Mouse (Mus musculus): ENCODE data around the gene Cpm. TPM values are rescaled to one million over a fixed set of nuclear protein-coding genes. Genes with fewer than 3 reads are reported as not detected.

The Cpm gene
- total and polyA plus RNA-seq, 2 experiments = 0.80 to 1.4 TPM

DNA sequence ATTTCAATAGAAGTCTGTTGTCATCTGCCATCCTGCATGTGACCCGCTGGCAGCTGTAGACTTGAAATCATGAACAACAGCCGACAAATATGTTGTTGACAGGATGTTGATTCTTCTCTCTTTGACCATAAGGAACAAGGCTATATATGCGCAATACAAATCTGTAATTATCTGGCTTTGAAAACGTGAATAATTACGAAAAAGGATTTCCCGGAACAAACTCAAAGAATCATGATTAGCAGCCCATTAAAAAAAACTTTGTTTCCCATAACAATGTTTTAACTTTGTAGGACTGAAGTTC is 27.3 kb downstream of the Cpm start:
- no peak for TF ChIP-seq POLR2A (IDR thresholded peaks at IDR 0.05; ENCODE audit: extremely low read depth, insufficient read depth, low read length)
- no peak for TF ChIP-seq CTCF (IDR thresholded peaks at IDR 0.05; ENCODE audit: low read depth, low read length)
- H3K9ac ChIP-seq (ENCODE audit: low read depth, low read length) = no peak overlapping the region
- H3K79me2 ChIP-seq (ENCODE audit: control insufficient read depth, insufficient read depth, low read length) = no peaks in the 10 kb centered on the region
- no peaks in the 10 kb centered on the region for H3K27me3 ChIP-seq (ENCODE audit: control insufficient read depth, insufficient read depth, low read length)
- WGBS = 84% methylated on average over 6 of the region's 6 CpGs
- DNase-seq (ENCODE audit: extremely low read depth, low read depth, low spot score) = no peak
- no peak overlapping the region for H3K4me3 ChIP-seq (ENCODE audit: insufficient read depth, low read depth, low read length)
- H3K4me1 ChIP-seq (ENCODE audit: control insufficient read depth, insufficient read depth, low read length) = peaks cover 5% of the 10 kb centered on the region
- H3K36me3 ChIP-seq (ENCODE audit: control insufficient read depth, insufficient read depth, low read length) = no peaks in the 10 kb centered on the region
- H3K27ac ChIP-seq (replicated peaks; ENCODE audit: insufficient read depth, low read depth, low read length) = no peak overlapping the region

DNA sequence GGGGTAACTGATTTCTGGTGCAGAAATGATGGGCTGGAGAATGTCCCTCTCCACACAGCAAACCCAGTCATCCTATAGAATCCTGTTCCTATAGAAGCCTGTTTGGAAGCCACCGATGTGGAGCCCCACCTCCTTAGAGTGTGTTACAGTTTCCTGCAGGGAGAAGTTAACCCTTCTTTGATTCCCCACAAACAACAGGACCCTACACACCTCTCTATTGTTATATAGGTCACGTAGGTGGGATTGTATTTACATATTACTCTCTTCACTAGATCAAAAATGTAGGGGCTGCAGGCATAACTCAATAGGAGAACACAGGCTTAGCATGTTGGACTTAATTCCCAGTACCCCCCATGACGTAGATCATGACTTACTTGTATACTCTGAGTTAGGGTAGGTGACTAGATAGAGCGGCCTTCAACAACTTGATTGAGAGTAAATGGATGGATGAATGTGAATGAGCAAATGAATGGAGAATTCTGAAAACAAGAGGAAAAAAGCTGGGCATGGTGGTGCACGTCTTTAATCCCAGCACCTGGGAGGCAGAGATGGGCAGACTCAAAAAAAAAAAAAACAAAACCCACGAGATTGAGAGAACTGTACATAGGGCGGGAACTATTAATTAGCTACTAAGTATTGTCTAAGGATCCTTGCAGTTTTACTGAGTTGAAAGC is 27.8 kb downstream of the Cpm start:
- H3K27me3 ChIP-seq (ENCODE audit: control insufficient read depth, insufficient read depth, low read length) = no peaks in the 10 kb centered on the region
- TF ChIP-seq CTCF (IDR thresholded peaks at IDR 0.05; ENCODE audit: low read depth, low read length) (no peak), POLR2A (IDR thresholded peaks at IDR 0.05; ENCODE audit: extremely low read depth, insufficient read depth, low read length) (no peak)
- H3K27ac ChIP-seq (replicated peaks; ENCODE audit: insufficient read depth, low read depth, low read length) = no peak overlapping the region
- 84% methylated on average over 7 of the region's 7 CpGs for WGBS
- no peak for DNase-seq (ENCODE audit: extremely low read depth, low read depth, low spot score)
- H3K36me3 ChIP-seq (ENCODE audit: control insufficient read depth, insufficient read depth, low read length) = no peaks in the 10 kb centered on the region
- H3K4me3 ChIP-seq (ENCODE audit: insufficient read depth, low read depth, low read length) = no peak overlapping the region
- H3K79me2 ChIP-seq (ENCODE audit: control insufficient read depth, insufficient read depth, low read length) = no peaks in the 10 kb centered on the region
- H3K4me1 ChIP-seq (ENCODE audit: control insufficient read depth, insufficient read depth, low read length) = peaks cover 5% of the 10 kb centered on the region
- H3K9ac ChIP-seq (ENCODE audit: low read depth, low read length) = no peak overlapping the region

DNA sequence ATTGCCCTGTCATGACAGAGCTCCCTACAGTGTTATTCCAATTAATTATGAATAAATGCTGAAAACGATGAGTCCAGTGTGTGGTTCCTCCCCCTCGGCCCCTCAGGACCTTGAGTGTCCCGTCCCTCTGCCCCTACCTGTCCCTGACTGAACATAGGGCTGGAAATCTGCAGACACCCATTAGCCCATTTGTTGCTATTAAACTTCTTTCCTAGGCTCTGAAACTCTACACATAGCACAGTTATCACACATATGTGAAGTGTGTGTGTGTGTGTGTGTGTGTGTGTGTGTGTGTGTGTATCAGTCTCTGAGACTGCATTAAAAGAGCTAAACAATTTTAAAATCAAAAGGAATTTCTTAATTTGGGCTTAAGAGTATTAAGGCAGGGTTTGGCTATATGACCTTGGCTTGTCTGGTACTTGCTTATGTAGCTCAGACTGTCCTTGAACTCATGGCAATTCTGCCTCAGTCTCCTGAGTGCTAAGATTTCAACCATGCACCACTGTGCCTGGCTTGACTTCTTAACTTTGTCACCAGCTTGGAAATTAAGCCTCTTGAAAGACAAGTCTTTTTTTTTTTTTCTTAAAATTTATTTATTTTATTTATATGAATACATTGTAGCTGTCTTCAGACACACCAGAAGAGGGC is 28.5 kb downstream of the Cpm start:
- no peaks in the 10 kb centered on the region for H3K36me3 ChIP-seq (ENCODE audit: control insufficient read depth, insufficient read depth, low read length)
- no peak for TF ChIP-seq POLR2A (IDR thresholded peaks at IDR 0.05; ENCODE audit: extremely low read depth, insufficient read depth, low read length)
- no peak for TF ChIP-seq CTCF (IDR thresholded peaks at IDR 0.05; ENCODE audit: low read depth, low read length)
- H3K4me3 ChIP-seq (ENCODE audit: insufficient read depth, low read depth, low read length) = no peak overlapping the region
- H3K79me2 ChIP-seq (ENCODE audit: control insufficient read depth, insufficient read depth, low read length) = no peaks in the 10 kb centered on the region
- 90% methylated on average over 3 of the region's 3 CpGs for WGBS
- H3K9ac ChIP-seq (ENCODE audit: low read depth, low read length) = no peak overlapping the region
- peaks cover 5% of the 10 kb centered on the region for H3K4me1 ChIP-seq (ENCODE audit: control insufficient read depth, insufficient read depth, low read length)
- DNase-seq (ENCODE audit: extremely low read depth, low read depth, low spot score) = no peak
- H3K27me3 ChIP-seq (ENCODE audit: control insufficient read depth, insufficient read depth, low read length) = no peaks in the 10 kb centered on the region
- no peak overlapping the region for H3K27ac ChIP-seq (replicated peaks; ENCODE audit: insufficient read depth, low read depth, low read length)

DNA sequence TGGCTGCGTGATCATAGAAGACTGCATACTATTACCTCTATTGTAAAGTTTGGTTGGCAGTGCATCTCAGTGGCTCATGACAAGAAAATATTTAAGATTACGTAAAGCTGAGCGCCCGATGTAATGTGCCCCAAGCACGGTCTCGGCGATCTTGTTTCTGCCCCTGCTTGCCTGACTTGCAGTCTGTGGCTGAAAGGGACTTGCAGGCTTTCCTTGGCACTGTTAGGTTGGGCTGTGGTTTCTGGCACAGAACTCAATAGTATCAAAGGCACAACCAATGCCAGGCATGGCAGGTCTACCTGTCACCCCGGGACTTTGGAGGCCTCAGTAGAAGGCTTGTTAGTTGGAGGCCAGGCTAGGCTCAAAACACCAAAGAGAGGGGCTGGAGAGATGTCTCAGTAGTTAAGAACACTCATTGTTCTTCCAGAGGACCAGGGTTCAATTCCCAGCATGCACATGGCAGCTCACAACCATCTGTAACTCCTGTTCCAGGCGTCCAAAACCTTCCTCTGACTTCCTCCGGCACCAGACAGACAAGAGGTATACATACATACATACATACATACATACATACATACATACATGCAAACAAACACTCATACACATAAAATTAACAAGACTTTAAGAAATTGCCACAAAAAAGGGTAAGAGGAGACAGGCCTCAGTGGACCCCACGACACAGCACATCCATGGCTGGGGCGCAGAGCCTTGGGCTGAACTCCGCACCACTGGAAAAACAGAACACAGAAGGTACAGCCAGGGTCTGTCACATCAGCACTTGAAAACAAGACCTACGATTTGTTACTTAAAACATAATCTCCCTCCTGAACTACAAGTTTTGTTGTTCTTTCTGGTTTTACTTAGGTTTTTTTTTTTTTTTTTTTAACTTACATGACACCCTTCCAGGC is 29.5 kb downstream of the Cpm start:
- Histone ChIP-seq H3K27ac (replicated peaks; ENCODE audit: insufficient read depth, low read depth, low read length) (no peak overlapping the region), H3K4me3 (ENCODE audit: insufficient read depth, low read depth, low read length) (no peak overlapping the region), H3K79me2 (ENCODE audit: control insufficient read depth, insufficient read depth, low read length) (no peaks in the 10 kb centered on the region), H3K9ac (ENCODE audit: low read depth, low read length) (no peak overlapping the region), H3K36me3 (ENCODE audit: control insufficient read depth, insufficient read depth, low read length) (no peaks in the 10 kb centered on the region), H3K4me1 (ENCODE audit: control insufficient read depth, insufficient read depth, low read length) (peaks cover 7% of the 10 kb centered on the region), H3K27me3 (ENCODE audit: control insufficient read depth, insufficient read depth, low read length) (no peaks in the 10 kb centered on the region)
- DNase-seq (ENCODE audit: extremely low read depth, low read depth, low spot score) = no peak
- 93% methylated on average over 14 of the region's 14 CpGs for WGBS
- TF ChIP-seq CTCF (IDR thresholded peaks at IDR 0.05; ENCODE audit: low read depth, low read length) = no peak
- TF ChIP-seq POLR2A (IDR thresholded peaks at IDR 0.05; ENCODE audit: extremely low read depth, insufficient read depth, low read length) = no peak

DNA sequence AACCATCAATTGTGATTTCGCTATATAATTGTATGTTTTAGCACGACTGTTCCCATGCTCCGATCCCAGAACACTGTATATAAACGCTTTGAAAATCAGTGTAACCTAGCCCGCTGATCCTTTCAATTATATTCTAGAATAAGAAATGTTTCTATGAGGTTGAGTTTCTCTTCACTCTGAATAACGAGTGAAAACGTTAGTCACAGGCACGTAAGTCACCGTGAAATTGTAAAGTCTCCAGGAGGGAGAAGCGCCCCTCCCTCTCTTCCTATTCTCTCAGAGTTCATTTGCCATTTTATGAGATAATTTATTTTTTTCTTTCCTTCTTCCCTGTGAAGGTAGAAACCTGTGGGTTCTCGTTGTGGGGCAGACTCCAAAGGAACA is 30.1 kb downstream of the Cpm start:
- no peaks in the 10 kb centered on the region for H3K27me3 ChIP-seq (ENCODE audit: control insufficient read depth, insufficient read depth, low read length)
- H3K79me2 ChIP-seq (ENCODE audit: control insufficient read depth, insufficient read depth, low read length) = no peaks in the 10 kb centered on the region
- H3K9ac ChIP-seq (ENCODE audit: low read depth, low read length) = no peak overlapping the region
- H3K4me1 ChIP-seq (ENCODE audit: control insufficient read depth, insufficient read depth, low read length) = peaks cover 6% of the 10 kb centered on the region
- H3K36me3 ChIP-seq (ENCODE audit: control insufficient read depth, insufficient read depth, low read length) = no peaks in the 10 kb centered on the region
- WGBS = 88% methylated on average over 11 of the region's 11 CpGs
- no peak for TF ChIP-seq CTCF (IDR thresholded peaks at IDR 0.05; ENCODE audit: low read depth, low read length)
- TF ChIP-seq POLR2A (IDR thresholded peaks at IDR 0.05; ENCODE audit: extremely low read depth, insufficient read depth, low read length) = no peak
- DNase-seq (ENCODE audit: extremely low read depth, low read depth, low spot score) = no peak
- no peak overlapping the region for H3K27ac ChIP-seq (replicated peaks; ENCODE audit: insufficient read depth, low read depth, low read length)
- no peak overlapping the region for H3K4me3 ChIP-seq (ENCODE audit: insufficient read depth, low read depth, low read length)

All from liver, adult 2 months (tissue).